Mouse (Mus musculus) hindbrain, embryonic 16.5 days (tissue): ENCODE results near the gene Arid3b. TPM values are rescaled to one million over a fixed set of nuclear protein-coding genes. Genes with fewer than 3 reads are reported as not detected.

ENCODE experiments used
- ATAC-seq: fragments of 200-750 bp; cut with Nextera tagmentation; 2 replicates; pipeline ENCODE4 v1.8.0; 2017; ENCODE audit warnings: moderate TSS enrichment, moderate library complexity
- H3K27ac ChIP-seq: fragments of 300-500 bp; sonication (generic); 2 replicates; pipeline ENCODE4 v1.5.1; 2014; ENCODE audit warnings: low read depth, mild to moderate bottlenecking, control low read depth, low read length, moderate library complexity
- H3K27me3 ChIP-seq: fragments of 300-500 bp; sonication (generic); replicated peaks from 2 replicates; pipeline ENCODE4 v1.6.1; 2014; ENCODE audit warnings: low read length; ENCODE audit not compliant: control insufficient read depth, insufficient read depth
- H3K36me3 ChIP-seq: fragments of 300-500 bp; sonication (generic); 2 replicates; pipeline ENCODE4 v1.6.1; 2014; ENCODE audit warnings: mild to moderate bottlenecking, low read length, moderate library complexity, mixed read lengths; ENCODE audit not compliant: control insufficient read depth, insufficient read depth
- H3K4me1 ChIP-seq: fragments of 300-500 bp; sonication (generic); 2 replicates; pipeline ENCODE4 v1.6.1; 2014; ENCODE audit warnings: low read depth, low read length; ENCODE audit not compliant: control insufficient read depth, insufficient read depth
- H3K4me2 ChIP-seq: fragments of 300-500 bp; sonication (generic); 2 replicates; pipeline ENCODE4 v1.6.1; 2014; ENCODE audit warnings: mild to moderate bottlenecking, low read length, control low read depth, moderate library complexity
- H3K4me3 ChIP-seq: fragments of 300-500 bp; sonication (generic); 2 replicates; pipeline ENCODE4 v1.5.1; 2014; ENCODE audit warnings: mild to moderate bottlenecking, low read length, control low read depth, moderate library complexity
- H3K9ac ChIP-seq: fragments of 300-500 bp; sonication (generic); 2 replicates; pipeline ENCODE4 v1.6.1; 2014; ENCODE audit warnings: low read depth, mild to moderate bottlenecking, control low read depth, low read length, moderate library complexity
- H3K9me3 ChIP-seq: fragments of 300-500 bp; sonication (generic); 2 replicates; pipeline ENCODE4 v1.6.1; 2014; ENCODE audit warnings: mild to moderate bottlenecking, low read length, moderate library complexity; ENCODE audit not compliant: control insufficient read depth
- WGBS: fragments of 180-500 bp; shearing (Covaris S2); extraction: QIAGEN DNeasy Blood & Tissue Kit; methylation state at CpG from one replicate; pipeline ENCODE4 v1.1.7; 2014; 5-methylcytosine and 5-hydroxymethylcytosine counted together
- polyA plus RNA-seq: library from polyadenylated mRNA; unstranded; fragments of >200 nt; fragmentation: Nextera tagmentation; extraction: Ambion mirVana; gene quantifications from 2 replicates; pipeline ENCODE4 v1.2.1, GENCODE M21; 2015

Arid3b gene
- polyA plus RNA-seq, 1 experiment from 2014 or later: 5.4 TPM

DNA sequence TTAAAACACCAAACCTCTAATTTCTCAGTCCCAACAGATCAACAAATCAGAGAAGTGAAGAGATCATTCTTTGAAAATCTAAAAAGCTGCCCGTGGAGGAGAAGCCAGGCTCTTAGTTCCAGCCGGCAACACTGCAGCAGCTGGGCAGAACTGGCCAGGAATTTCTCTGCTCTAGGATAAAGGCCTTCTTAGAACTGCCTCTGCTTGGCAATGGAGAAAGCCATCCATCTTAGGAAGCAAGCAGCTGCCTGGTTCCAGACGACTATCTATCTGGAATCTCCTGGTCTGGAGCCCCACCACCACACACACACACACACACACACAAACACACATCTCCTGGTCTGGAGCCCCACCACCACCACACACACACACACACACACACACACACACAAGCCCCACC is 21.7 kb downstream of the Arid3b start:
- H3K27ac ChIP-seq: no peak overlapping the region
- ATAC-seq: 0 out of 2 replicates have a peak, but pooled peaks have one; percentile 10
- WGBS: 29% methylated on average over 3 of the region's 3 CpGs
- no peak overlapping the region for H3K4me3 ChIP-seq
- H3K4me1 ChIP-seq: peaks cover 31% of the 10 kb centered on the region
- H3K27me3 ChIP-seq: no peaks in the 10 kb centered on the region
- H3K4me2 ChIP-seq: no peak overlapping the region
- no peaks in the 10 kb centered on the region for H3K9me3 ChIP-seq
- no peak overlapping the region for H3K9ac ChIP-seq
- no peaks in the 10 kb centered on the region for H3K36me3 ChIP-seq

GRCm38 (mm10) chr9:57814014-57814413 is 22.6 kb downstream of the Arid3b start:
- H3K4me2 ChIP-seq: no peak overlapping the region
- H3K4me3 ChIP-seq: no peak overlapping the region
- no peak overlapping the region for H3K9ac ChIP-seq
- peaks cover 31% of the 10 kb centered on the region for H3K4me1 ChIP-seq
- WGBS: 33% methylated on average over 1 of the region's 1 CpGs
- no peak for ATAC-seq
- H3K27me3 ChIP-seq: no peaks in the 10 kb centered on the region
- no peak overlapping the region; the same call in 1 of the 2 replicates for H3K27ac ChIP-seq
- no peaks in the 10 kb centered on the region for H3K36me3 ChIP-seq
- H3K9me3 ChIP-seq: no peaks in the 10 kb centered on the region

- peaks cover 28% of the 10 kb centered on the region for H3K4me1 ChIP-seq
- no peak overlapping the region for H3K9ac ChIP-seq
- no peaks in the 10 kb centered on the region for H3K9me3 ChIP-seq
- 39% methylated on average over 8 of the region's 8 CpGs for WGBS
- no peaks in the 10 kb centered on the region for H3K27me3 ChIP-seq
- no peaks in the 10 kb centered on the region for H3K36me3 ChIP-seq
- peak overlapping the region; percentile 55; the same call in 1 of the 2 replicates for H3K27ac ChIP-seq
- ATAC-seq: no peak
- no peak overlapping the region for H3K4me2 ChIP-seq
- no peak overlapping the region for H3K4me3 ChIP-seq
These were observed 24.5 kb downstream of the Arid3b start for GRCm38 (mm10) chr9:57811793-57812733.

- Histone ChIP-seq H3K27ac (no peak overlapping the region), H3K4me2 (no peak overlapping the region), H3K9me3 (no peaks in the 10 kb centered on the region), H3K4me1 (peaks cover 25% of the 10 kb centered on the region), H3K36me3 (no peaks in the 10 kb centered on the region), H3K4me3 (no peak overlapping the region), H3K27me3 (no peaks in the 10 kb centered on the region), H3K9ac (no peak overlapping the region)
- ATAC-seq: no peak
- WGBS: 81% methylated on average over 3 of the region's 3 CpGs
These were observed 25.9 kb downstream of the Arid3b start for GRCm38 (mm10) chr9:57810691-57811090.

DNA sequence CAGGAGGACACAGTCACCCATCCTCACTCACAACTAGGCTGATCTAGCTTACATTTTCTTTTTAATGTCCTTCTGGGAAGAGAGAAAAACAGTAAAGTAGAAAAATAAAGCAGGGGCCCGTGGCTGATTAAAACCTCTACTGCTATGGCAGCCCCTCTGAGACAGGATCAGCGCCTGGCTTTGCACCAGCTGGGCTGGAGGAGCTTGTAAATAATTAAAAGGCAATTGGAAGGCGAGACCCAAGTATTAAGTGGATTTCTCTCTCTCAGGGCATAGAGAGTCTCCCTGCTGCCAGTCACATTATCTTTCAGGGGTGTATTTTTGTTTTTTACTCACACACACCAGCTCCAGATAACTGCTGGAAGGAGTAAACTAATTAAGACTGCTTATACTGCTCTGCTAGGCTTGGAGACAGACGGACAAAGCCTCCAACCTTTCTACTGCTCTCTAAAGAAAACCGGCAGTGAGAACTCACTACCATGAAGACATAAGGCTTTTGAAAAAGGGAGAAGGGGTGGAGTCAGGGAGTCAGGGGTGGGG is 27.8 kb downstream of the Arid3b start:
- Histone ChIP-seq H3K4me1 (peaks cover 19% of the 10 kb centered on the region), H3K27me3 (no peaks in the 10 kb centered on the region), H3K36me3 (no peaks in the 10 kb centered on the region), H3K9me3 (no peaks in the 10 kb centered on the region), H3K4me3 (no peak overlapping the region), H3K27ac (0 out of 2 replicates have a peak overlapping the region, but pooled peaks have one; percentile 4), H3K9ac (no peak overlapping the region), H3K4me2 (no peak overlapping the region)
- 26% methylated on average over 5 of the region's 5 CpGs for WGBS
- no peak for ATAC-seq

DNA sequence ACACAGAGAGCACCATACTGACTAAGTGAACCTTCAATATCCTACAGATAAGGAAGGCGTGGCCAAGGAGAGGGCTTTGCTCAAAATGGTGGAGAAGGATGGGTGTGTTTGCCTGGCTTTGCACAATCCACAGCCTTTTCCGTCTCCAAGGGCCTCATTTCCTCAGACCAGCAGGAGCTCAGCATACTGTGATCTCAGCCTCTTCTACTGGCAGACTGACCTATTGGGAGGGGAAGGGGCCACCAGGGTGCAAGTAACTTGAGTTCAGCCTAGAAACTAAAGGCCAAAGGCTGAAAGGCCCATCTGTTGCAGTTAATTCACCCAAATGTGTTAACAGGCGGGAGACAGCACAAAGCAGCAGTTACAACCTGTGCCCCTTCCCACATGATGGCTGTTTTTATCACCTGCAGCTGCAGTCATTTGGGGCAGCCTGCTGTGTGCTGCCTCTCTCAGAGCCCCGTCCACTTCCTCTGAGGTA is 29.4 kb downstream of the Arid3b start:
- Histone ChIP-seq H3K27me3 (no peaks in the 10 kb centered on the region), H3K27ac (no peak overlapping the region), H3K4me1 (peaks cover 15% of the 10 kb centered on the region), H3K9ac (no peak overlapping the region), H3K4me3 (no peak overlapping the region), H3K36me3 (no peaks in the 10 kb centered on the region), H3K9me3 (no peaks in the 10 kb centered on the region), H3K4me2 (no peak overlapping the region)
- no peak for ATAC-seq
- 68% methylated on average over 4 of the region's 4 CpGs for WGBS

DNA sequence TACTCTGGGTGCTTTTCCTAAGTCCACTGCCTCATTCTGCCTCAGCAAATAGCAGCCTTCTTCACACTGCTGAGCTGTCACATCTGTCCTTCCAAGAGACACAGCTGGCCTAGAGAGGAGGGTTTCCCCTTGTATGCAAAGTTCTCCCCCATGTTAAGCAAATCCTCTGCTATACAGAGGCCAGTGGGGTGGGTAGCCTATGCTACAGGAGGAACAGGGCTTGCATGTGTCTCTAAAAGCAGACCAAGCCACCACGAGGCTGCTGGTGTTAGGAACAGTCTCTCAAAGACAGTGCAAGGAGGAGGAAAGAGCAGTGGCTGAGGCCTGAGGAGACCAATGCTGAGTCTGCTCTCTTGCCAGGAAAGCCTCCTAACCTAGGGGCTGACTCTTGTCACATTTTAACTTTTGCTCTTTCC is 30.5 kb downstream of the Arid3b start:
- H3K27me3 ChIP-seq: no peaks in the 10 kb centered on the region
- no peak overlapping the region for H3K4me3 ChIP-seq
- H3K9ac ChIP-seq: no peak overlapping the region
- no peak overlapping the region for H3K4me2 ChIP-seq
- no peaks in the 10 kb centered on the region for H3K9me3 ChIP-seq
- no peak for ATAC-seq
- no peak overlapping the region for H3K27ac ChIP-seq
- H3K36me3 ChIP-seq: no peaks in the 10 kb centered on the region
- WGBS: 33% methylated on average over 1 of the region's 1 CpGs
- peaks cover 11% of the 10 kb centered on the region for H3K4me1 ChIP-seq

GRCm38 (mm10) chr9:57805087-57805737 is 31.4 kb downstream of the Arid3b start:
- H3K27me3 ChIP-seq: no peaks in the 10 kb centered on the region
- no peak overlapping the region for H3K27ac ChIP-seq

DNA sequence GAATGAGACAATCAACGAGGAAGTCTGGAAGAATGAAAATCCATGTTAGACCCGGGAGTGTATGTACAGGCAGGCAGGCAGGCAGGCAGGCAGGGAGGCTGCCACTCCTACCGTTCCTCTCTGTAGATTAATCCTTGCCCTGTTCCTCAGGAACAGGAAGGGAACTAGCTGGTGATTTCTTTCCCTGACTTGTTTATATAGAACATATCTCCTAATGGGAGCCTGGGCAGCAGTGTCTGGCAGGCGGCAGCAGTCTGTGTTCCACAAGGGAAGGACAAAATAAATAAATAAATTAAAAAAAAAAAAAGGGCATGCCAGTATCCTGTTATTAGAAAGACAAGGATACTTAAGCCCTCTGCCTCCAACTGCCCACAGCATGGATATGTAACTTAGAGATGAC is 32.8 kb downstream of the Arid3b start:
- no peaks in the 10 kb centered on the region for H3K9me3 ChIP-seq
- H3K4me3 ChIP-seq: no peak overlapping the region
- H3K9ac ChIP-seq: no peak overlapping the region
- H3K27me3 ChIP-seq: no peaks in the 10 kb centered on the region
- ATAC-seq: no peak
- H3K4me2 ChIP-seq: no peak overlapping the region
- WGBS: 25% methylated on average over 4 of the region's 4 CpGs
- H3K27ac ChIP-seq: no peak overlapping the region
- H3K4me1 ChIP-seq: peaks cover 13% of the 10 kb centered on the region
- H3K36me3 ChIP-seq: no peaks in the 10 kb centered on the region

More at GRCm38 (mm10) chr9:57805087-57805737, 31.4 kb downstream of the Arid3b start:
- Histone ChIP-seq H3K4me3 (no peak overlapping the region), H3K4me2 (no peak overlapping the region), H3K4me1 (peaks cover 11% of the 10 kb centered on the region), H3K36me3 (no peaks in the 10 kb centered on the region), H3K9me3 (no peaks in the 10 kb centered on the region), H3K9ac (no peak overlapping the region)
- ATAC-seq: no peak
- 78% methylated on average over 10 of the region's 10 CpGs for WGBS
